Comparison of ENCODE assay signal across 24 mouse cellular contexts in the genomic region with DNA sequence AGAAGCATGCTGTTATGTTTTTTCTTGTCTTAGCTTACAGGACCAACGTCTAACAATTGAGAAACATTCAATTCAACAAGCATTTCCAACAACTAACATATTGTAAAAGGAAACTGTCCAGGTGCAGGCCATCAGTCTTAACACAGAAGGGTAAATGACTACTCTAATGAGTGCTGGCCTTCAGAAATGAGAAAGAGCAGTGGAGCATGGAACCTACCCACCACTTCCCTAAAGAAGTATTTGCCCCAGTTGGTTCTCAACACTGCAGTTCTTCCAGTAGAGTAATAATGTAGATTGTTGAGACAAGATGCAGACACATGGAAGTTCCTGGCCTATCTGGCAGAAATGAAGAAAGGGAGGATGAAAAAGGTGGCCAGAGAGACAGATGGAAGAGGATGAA. TPM values are rescaled to one million over a fixed set of nuclear protein-coding genes. Genes with fewer than 3 reads are reported as not detected.
"Had no signal": no experiment of that assay in that cellular context is flagged by ENCODE, and none has a peak within 500 bp of the region (broad histone marks: within the 10 kb centered on the region; RNA-seq: fewer than 3 reads in every experiment).

No protein-coding gene starts in this region.

- H3K27ac ChIP-seq: intestine, embryonic 15.5 days; kidney, embryonic 15.5 days; limb, embryonic 12.5 days; limb, embryonic 15.5 days; liver, embryonic 15.5 days; macrophage; midbrain, embryonic 12.5 days; midbrain, embryonic 15.5 days; neural tube, embryonic 13.5 days; stomach, postnatal 0 days had no signal

- DNase-seq: kidney, adult 11 months; kidney, adult 8-10 months; kidney, postnatal 10 days; kidney, postnatal 36 days; left cerebral cortex, postnatal 4 days; lung, adult 2 months; lung, postnatal 14 days; right cerebral cortex, adult 18-20 months; right cerebral cortex, postnatal 14 days had no signal

- H3K4me1 ChIP-seq: intestine, embryonic 15.5 days; kidney, embryonic 15.5 days; limb, embryonic 12.5 days; limb, embryonic 15.5 days; liver, embryonic 15.5 days; midbrain, embryonic 12.5 days; midbrain, embryonic 15.5 days; neural tube, embryonic 13.5 days had no signal

- H3K36me3 ChIP-seq: intestine, embryonic 15.5 days; kidney, embryonic 15.5 days; limb, embryonic 12.5 days; limb, embryonic 15.5 days; liver, embryonic 15.5 days; midbrain, embryonic 12.5 days; midbrain, embryonic 15.5 days; neural tube, embryonic 13.5 days had no signal

- H3K4me3 ChIP-seq: intestine, embryonic 15.5 days; kidney, embryonic 15.5 days; limb, embryonic 12.5 days; limb, embryonic 15.5 days; liver, embryonic 15.5 days; midbrain, embryonic 12.5 days; midbrain, embryonic 15.5 days; neural tube, embryonic 13.5 days had no signal

- ATAC-seq: intestine, embryonic 15.5 days; midbrain, embryonic 15.5 days had no signal

- H3K27me3 ChIP-seq: intestine, embryonic 15.5 days; kidney, embryonic 15.5 days; limb, embryonic 12.5 days; limb, embryonic 15.5 days; liver, embryonic 15.5 days; midbrain, embryonic 12.5 days; midbrain, embryonic 15.5 days; neural tube, embryonic 13.5 days had no signal

RNA-seq across cellular contexts. Expression of a gene that starts 14.7 kb away (rescaled TPM):
- total RNA-seq: layer of hippocampus, postnatal 14 days; left cerebral cortex, postnatal 14 days had no signal
- polyA plus RNA-seq: limb, embryonic 12.5 days; midbrain, embryonic 12.5 days had no signal

RNA-seq across cellular contexts. Expression of a gene that starts 28.4 kb away (rescaled TPM):
- total RNA-seq: left cerebral cortex, postnatal 4 days had no signal
- polyA plus RNA-seq: liver, embryonic 15.5 days; lung, embryonic 16.5 days; macrophage; midbrain, embryonic 12.5 days; midbrain, embryonic 15.5 days; neural tube, embryonic 13.5 days; stomach, embryonic 14.5 days had no signal

RNA-seq across cellular contexts. Expression of a gene that starts 38.6 kb away (rescaled TPM):
- total RNA-seq: layer of hippocampus, postnatal 14 days; left cerebral cortex, adult 8-10 months; left cerebral cortex, postnatal 14 days had no signal
- polyA plus RNA-seq: limb, embryonic 12.5 days; midbrain, embryonic 12.5 days; midbrain, embryonic 15.5 days; neural tube, embryonic 13.5 days; stomach, embryonic 14.5 days had no signal
